Mouse (Mus musculus) adrenal gland, postnatal 4 days (tissue): Measurements from ENCODE around the gene Opalin. TPM values are rescaled to one million over a fixed set of nuclear protein-coding genes. Genes with fewer than 3 reads are reported as not detected.
A peak's percentile ranks its signal among the peaks of the same experiment; 100 is the strongest.

Experiments
- DNase-seq, 2 experiments: peaks; one replicate each; pipeline ENCODE4 v3.0.0; 2021 to 2022; ENCODE audit warnings: low spot score in 2 of 2, mixed read lengths in 2 of 2
- total RNA-seq, 2 experiments: library from RNA; stranded (reverse); gene quantifications; 2 replicates each; pipeline ENCODE4 v1.2.3; 2021

Gene Opalin
- total RNA-seq, 2 experiments from 2014 or later: not detected

DNA sequence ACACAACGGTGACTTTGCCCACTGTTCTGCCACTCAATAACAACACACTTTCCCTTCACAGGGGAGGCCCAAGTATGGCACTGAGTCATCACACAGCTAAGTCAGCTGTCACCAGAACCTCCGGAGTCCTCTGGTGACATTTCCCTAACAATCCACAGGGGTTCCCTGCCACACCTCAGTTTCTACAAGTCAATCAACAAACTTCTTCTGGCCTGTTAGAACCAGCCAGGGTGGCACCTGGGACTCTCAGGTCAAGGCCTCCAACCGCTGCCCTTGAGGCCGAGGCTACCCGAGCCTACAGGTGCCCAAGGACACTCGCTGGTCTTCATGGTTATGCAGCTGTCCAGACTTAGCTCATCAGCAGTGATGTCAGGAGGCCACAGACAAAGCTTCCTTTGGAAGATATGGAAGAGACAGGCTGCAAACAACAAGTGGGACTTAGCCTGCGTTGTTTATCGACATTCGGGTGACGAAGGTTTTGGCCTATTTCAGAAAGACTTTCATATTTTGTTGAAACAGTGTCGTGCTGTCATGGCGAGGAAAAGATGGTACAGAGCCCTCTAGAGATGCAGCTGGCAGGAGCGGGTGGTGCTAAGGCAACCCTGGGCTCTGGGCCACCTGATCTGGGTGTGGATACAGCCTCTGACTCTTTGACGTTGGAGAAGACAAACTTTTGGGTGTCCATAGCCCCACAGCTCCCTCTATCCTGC is 3.0 kb downstream of the Opalin start:
- DNase-seq: no peak

DNA sequence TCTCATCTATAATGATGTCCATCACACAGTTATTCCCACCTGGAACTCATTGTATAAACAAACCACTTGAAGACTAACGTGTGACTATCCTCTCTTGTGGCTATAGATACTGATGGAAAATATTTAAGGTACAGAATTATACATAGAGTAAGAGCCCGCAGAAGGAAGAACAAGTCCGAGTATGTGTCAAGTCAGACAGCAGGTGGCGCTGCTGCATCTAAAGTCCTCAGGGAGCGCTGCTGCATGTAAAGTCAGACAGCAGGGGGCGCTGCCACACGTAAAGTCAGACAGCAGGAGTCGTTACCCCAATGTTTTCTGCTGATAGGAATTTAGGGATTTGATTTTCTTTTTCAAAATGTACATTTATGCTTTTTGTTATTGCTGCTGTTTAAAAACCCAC is 5.4 kb downstream of the Opalin start:
- DNase-seq: peak; percentile 68 to 82

GRCm38 (mm10) chr19:41054702-41055101 is 22.2 kb downstream of the Opalin start:
- DNase-seq: no peak

DNA sequence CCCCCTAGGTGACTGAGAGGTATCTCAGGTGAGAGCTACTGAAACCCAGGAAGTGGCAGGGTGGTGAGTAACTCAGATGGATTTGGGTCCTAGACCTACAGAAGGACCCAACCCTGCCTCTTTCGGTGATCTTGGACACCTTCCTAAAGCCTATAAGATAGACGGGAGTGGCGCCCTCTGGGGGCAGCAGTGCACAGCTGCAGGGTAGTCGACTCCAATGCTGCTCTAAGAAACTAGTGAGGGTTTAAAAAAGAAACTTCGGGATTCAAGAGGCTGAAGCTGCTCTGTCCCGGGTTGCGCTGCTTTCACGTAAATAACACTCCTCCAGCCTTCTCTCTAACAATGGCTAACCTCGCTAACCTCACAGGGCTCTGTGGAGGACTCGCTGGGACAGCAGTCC is 23.4 kb downstream of the Opalin start:
- DNase-seq: no peak

GRCm38 (mm10) chr19:41052247-41052646 is 24.7 kb downstream of the Opalin start:
- no peak for DNase-seq

DNA sequence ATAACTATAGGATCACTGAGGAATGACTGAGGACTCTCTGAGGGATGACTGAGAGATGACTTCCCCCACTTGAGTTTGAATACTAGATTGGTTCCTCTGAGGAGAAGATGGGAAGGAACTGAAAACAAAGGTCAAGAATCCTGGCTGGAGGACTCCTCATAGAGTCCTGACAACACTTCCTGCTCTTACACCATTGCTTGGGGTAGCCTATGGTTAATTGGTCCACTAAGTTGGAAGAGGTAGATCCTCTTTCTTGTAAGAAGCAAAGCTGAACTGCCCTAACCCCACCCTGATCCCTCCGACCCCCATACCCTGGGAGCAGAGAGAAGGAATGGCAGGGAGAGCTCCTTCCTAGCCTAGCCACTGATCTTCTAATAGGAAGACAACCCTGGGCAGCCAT is 25.2 kb downstream of the Opalin start:
- DNase-seq: no peak

DNA sequence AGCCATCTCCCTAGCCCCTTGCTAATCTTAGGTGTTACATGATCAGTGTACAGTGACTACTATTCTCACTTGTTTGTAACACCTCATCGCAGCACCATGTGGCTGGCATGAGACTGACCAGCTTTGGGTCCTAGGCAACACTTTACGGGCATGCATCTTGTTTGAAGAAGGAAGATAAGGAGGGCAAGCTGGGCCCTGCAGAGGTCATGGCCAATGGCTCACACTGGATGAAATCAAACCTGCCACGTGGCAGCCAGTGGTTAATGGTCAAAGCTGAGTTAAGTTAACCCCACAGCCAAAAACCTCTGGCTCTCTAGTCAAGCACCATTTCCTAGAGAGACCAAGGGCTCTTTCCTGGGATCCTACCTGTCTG is 28.7 kb downstream of the Opalin start:
- DNase-seq: no peak

GRCm38 (mm10) chr19:41047437-41048186 is 29.3 kb downstream of the Opalin start:
- DNase-seq: no peak

DNA sequence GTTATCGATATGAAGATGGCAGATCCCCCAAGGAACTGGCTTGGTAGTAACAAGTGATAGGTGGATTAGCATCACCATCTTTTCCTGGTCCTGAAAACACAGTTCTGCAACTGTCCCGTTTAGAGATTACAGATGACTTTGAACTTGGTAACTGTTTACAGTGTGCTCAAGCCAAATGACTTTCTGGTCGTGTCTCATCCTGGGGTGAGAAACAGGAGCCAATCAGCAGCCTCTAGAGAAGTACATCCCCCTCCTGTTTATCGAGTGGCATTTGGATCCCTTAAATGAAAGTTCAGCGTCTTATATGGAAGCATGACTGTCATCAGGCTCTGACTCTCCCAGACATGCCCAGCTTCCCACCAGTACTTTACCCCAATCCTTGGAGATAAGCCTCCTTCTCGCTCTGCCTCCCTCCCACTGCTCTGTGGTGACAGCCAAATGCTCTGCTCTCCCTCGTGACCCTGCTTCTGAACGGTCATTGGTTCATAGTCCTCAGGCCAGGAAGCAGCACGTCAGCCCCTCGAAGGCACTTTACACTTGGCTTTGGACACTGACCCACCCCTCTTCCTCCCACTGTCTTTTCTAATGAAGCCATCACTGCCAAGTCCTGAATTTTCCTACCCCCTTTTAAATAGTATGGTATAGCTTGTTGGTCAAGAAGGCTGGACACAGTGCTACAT is 31.7 kb downstream of the Opalin start:
- no peak for DNase-seq

GRCm38 (mm10) chr19:41039110-41039509 is 37.8 kb downstream of the Opalin start:
- no peak for DNase-seq

GRCm38 (mm10) chr19:41035809-41036551 is 40.9 kb downstream of the Opalin start:
- DNase-seq: no peak

DNA sequence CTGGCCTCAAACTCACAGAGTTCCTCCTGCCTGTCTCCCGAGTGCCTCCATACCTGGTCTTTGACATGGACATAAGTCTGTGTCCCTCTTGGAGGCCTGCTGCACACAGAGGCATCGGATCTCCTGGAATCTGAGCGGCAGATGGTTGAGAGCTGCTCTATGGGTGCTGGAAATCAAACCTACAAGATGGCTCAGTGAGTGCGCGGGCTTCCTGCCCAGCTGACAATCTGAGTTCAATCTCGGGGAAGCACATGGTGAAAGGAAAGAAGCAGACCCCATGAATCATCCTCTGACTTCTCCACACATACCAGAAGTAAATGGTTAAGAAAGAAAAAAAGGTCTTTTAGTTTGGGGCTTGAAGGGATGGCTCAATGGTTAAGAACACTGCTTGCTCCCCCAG is 45.0 kb downstream of the Opalin start:
- DNase-seq: no peak

GRCm38 (mm10) chr19:41031009-41031408 is 45.9 kb downstream of the Opalin start:
- DNase-seq: no peak

- no peak for DNase-seq
Observed at GRCm38 (mm10) chr19:41030161-41030560, 46.8 kb downstream of the Opalin start.

DNA sequence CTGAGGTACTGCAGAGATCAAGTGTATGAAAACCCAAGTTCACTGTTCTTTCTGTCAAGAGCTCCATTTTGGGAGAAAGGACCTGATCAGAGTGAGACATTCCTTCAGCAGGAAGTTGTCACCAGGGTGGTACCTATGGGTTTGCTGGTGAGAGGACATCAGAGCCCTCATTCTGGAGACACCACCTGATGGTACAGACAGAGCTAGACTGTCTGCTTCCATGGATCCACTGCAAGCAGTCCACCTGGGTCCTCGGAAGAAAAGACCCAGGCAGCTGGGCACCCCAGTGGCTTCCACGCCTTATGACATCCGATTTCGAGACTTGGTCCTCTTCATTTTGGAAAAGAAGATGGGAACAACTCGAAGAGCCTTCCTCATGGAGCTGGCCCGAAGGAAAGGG is 47.7 kb downstream of the Opalin start, which contains the start of gene Dntt:
TSS of gene Dntt (plus strand) at position 57 of the 400 bp plus-strand sequence.
- DNase-seq: no peak

DNA sequence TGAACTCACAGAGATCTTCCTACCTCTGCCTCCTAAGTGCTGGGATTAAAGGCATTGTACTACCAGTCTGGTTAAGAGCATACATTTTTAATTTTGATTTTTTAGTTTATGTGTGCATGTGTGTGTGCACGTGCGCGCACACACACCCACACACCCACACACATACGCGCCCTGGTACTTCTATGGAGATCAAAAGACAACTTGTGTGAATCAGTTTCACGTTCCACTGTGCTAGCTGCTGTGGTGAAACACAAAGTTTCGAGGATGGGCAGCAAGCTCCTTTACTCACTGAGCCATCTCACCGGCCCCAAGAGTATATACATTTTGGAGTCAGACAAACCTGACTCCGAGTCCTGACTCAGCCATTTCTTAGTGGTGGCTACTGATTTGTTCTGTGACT is 49.3 kb downstream of the Opalin start:
- no peak for DNase-seq

DNA sequence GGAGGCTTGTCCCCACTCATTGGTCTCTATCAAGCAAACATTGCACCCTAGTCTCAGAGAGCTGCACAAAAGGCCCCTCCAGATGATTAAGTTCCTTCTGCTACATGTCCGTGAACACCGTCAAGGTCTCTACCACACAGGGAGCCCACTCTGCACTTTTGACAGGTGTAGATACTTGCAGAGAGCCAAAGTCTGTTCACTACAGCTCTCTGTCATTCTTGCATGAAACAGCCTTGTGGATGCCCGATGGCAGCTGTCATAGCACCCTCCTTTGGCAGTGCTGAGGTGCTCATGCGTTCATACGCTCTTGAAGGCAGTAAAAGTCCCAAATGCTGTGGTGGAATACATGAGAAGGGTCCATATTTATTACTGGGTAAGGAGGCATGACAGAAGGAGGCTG is 49.9 kb downstream of the Opalin start:
- DNase-seq: no peak

GRCm38 (mm10) chr19:41026551-41026950 is 50.4 kb downstream of the Opalin start:
- DNase-seq: no peak

DNA sequence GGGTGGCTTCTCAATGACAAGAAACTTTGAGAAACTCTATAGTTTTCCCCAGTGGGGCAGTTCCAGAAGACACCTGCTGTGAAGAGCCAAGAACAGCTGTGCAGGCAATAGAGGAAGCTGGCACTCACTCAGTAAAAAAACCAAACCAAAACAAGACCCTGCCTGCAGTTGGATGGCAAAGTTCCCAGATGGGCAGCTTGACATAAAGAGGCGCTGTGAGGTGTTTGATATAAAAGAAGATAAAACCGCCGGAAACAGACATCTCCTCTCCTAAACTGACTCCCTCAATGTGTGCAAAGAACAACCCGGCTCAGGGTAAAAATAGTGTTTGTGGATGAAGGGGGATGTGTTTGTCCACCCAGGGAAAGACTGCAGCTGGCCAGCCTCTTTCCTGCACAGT is 54.7 kb downstream of the Opalin start:
- no peak for DNase-seq

DNA sequence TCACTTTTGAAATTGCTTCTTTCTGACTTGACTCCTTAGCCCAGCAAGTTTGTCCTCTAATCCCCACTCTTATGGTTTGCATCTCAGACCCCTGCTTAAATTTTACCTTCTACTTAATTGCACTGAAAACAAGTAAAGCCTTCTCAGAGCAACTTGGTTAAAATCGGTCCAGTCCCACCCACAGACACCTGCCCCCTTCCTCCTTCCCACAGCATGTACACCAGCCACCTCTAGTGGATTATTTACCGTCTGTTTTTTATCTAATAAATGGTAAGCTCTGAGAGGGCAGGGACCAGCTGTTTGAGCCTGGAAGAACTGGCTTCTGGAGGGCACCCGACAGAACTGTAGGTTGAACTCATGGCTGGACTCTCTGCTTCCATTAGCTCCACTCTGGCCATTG is 56.4 kb downstream of the Opalin start:
- no peak for DNase-seq

GRCm38 (mm10) chr19:41019164-41019675 is 57.7 kb downstream of the Opalin start:
- DNase-seq: no peak
